Mouse (Mus musculus) cerebellum, adult 2 months (tissue): ENCODE measurements at regions not wholly inside any gene's neighbourhood (a gene's known extent, or its start where the extent isn't known, plus 50 kb on each side); places are given as distances from the start of the nearest gene placed in this dataset.

Experiments used
- CTCF ChIP-seq: fragments of 200-500 bp; IDR thresholded peaks from 2 replicates; pipeline ENCODE4 v1.5.1; 2011; ENCODE audit warnings: low read depth, mild to moderate bottlenecking, control low read depth, low read length, moderate library complexity, borderline replicate concordance; ENCODE audit not compliant: insufficient read depth
- POLR2A ChIP-seq: fragments of 200-500 bp; IDR thresholded peaks from 2 replicates; pipeline ENCODE4 v1.6.1; 2011; ENCODE audit warnings: low read length, control low read depth, borderline replicate concordance; ENCODE audit not compliant: insufficient read depth

DNA sequence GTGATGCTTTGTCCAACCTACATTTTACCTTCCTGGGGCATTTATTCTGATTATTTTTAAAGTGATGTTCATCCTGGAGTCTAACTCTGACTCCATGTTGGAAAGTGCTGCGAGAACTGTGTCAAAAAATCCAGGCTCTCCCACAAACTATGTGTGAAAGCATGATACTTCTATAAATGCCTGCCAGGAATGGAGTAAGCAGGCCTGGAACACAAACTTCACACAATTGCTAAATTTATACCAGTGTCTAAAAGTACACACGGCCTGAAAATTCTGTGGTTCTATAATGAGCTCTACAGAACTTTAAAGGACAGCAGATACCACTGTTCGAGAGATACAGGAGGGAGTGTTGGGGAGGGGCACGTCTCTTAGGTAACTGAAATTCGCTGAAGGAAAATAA is 96.0 kb upstream of the Negr1 start:
- no peak for TF ChIP-seq POLR2A
- TF ChIP-seq CTCF: no peak
